Mouse (Mus musculus) spleen, embryonic (tissue): ENCODE measurements around the gene Rab1a.
"Not testable (repeated sequence)": the region's sequence is repeated elsewhere in the genome, so short reads cannot be mapped to it uniquely, and the experiment has no call there.

ENCODE experiments used
- CTCF ChIA-PET: fragments of 350-600 bp; sonication (Branson Sonifier 250); formaldehyde crosslinking; loops from one replicate; lab custom pipeline; 2022; lab: Charles Lee

The Rab1a gene

GRCm38 (mm10) chr11:20216415-20216814 is 15.2 kb downstream of the Rab1a start:
- CTCF ChIA-PET, result interaction anchor here (0.7 kb wide), 2 partner anchors 10 to 36 kb away, joined by 6 to 10 read pairs; no protein-coding TSS in a partner anchor

GRCm38 (mm10) chr11:20217227-20217626 is 16.0 kb downstream of the Rab1a start:
- CTCF ChIA-PET, result interaction anchor here (0.6 kb wide), 2 partner anchors 10 to 62 kb away, joined by 3 to 6 read pairs; no protein-coding TSS in a partner anchor

DNA sequence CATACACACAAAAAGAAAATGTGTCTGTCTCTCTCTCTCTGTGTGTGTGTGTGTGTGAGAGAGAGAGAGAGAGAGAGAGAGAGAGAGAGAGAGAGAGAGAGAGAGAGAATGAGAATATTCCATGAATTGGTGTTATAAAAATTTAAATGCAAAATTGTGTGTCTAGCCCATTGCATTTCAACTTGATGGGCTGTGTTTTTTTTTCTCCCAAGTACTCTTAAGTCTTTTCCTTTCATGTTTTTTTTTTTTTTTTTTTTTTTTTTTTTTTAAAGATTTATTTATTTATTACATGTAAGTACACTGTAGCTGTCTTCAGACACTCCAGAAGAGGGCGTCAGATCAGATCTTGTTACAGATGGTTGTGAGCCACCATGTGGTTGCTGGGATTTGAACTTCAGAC is 20.4 kb downstream of the Rab1a start:
- CTCF ChIA-PET, result not testable (repeated sequence)

DNA sequence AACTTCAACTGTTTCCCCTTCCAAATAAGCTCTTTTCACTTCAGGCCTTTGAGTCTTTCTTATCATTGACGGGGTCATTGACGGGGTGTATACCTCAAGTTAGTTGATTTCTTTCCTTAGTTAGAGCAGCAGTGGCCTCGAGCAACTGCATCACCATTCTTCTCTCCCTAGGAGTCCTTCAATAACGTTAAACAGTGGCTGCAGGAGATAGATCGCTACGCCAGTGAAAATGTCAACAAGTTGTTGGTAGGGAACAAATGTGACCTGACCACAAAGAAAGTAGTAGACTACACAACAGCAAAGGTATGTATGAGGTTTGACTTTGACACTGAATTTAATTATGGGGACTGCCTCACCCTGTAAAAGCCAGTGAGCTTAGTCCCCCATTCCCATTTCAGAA is 23.0 kb downstream of the Rab1a start:
- CTCF ChIA-PET, result no interaction called here

DNA sequence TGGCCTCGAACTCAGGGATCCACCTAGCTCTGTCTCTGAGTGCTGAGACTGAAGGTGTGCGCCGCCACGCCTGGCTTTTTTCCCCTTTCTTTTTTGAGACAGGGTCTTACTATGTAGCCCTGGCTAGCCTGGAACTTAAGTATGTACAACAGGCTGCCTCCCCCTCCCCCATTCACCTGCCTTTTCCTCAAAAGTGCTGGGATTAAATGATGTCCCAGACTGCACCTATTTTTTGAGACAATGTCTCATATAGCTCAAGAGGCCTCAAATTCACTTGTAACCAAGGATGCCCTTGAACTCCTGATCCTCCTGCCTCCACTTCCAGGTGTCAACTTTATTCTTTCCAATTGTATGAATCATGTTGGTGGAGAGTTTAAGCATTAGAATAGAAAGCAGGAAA is 24.7 kb downstream of the Rab1a start:
- CTCF ChIA-PET, result no interaction called here

DNA sequence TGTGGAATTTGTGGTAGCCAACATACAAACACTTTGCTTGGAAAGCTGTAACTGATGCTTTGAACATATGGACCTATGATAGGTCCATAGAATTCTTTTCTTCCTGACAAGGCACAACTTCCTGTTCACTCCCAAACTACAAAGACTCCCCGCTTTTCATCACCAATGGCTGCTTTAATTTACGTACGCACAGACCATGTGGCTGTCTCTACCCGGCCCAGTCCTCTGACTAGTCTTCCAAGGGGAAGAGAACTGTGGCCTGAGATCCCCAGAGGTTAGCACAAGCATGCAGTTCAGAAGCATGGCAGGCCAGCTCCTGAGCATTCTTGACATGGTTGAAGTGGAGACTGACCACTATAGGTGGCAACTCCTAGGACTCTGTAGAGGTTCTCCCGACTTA is 27.4 kb downstream of the Rab1a start:
- CTCF ChIA-PET, result no interaction called here

DNA sequence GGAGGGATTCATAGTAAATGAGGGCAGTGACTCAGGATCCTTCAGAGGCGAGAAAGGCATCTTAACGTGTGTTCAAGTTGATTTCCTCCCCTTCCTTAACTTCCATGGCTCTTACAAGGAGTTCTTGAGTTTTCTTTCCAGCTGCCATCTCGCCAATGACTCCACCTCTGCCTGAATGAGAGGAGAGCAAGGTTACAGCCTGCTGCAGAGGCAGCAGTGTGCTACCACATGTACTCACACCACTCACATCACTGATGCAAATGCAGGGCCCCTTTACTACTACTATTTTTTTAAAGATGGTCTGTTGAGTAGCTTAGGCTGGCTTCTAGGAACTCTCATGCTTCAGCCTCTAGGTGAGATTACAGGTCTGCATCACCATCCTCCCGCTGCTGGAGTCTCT is 28.1 kb downstream of the Rab1a start:
- CTCF ChIA-PET, result no interaction called here

DNA sequence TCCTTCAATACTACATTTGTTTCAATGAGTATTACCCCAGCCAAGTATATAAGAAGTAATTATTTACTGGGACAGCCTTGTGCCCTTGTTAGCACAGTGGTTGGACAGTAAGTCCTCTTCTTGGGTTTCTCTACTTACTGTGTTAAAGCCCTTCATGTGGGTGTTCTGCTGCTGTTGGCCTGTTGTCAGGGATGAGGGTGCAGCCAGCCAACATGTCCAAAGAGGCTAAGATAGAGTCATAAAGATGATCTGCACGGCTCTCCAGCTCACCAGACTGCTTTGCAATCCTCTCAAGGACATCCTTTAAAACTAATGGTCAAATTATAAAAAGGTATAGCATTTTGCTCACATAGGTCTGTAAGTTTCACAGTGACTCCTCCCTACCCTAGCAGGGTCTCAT is 29.1 kb downstream of the Rab1a start:
- CTCF ChIA-PET, result no interaction called here

- CTCF ChIA-PET, result interaction anchor here (0.6 to 1.0 kb wide), 2 partner anchors 11 to 63 kb away, joined by 3 to 4 read pairs; no protein-coding TSS in a partner anchor
Observed at GRCm38 (mm10) chr11:20231128-20231878, 30.1 kb downstream of the Rab1a start.

DNA sequence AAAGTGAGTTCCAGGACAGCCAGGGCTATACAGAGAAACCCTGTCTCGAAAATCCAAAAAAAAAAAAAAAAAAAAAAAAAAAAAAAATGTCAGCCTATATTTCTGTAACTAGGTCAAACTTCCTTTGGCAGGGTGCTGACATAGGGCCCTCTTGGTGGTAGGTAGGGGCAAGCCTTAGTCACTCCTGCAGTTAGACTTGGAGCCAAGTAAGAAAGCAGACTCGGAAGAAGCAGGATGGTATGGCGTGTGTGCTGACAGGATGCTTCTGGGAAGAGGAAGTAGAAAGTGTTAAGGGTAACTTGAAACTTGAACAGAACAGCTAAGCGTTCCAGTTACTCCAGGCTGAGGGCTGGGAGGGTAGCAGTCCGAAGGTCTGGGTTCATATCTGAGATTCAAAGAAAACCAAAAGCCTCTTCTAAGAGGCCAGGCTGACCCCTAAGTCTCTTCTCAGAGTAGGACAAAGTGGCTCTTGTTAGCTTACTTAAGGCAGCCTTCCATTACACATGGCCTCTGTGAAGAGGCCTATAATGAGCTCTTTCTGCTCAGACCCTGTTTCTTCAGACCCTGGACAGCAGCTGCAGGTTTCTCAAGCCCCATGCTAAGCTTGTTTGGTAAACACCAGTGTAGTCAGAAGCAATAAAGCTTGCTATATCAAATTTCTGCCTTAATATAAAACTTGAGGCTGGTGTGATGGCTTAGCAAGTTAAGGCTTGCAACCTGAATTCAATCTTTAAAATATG is 31.0 kb downstream of the Rab1a start:
- CTCF ChIA-PET, result interaction anchor here (1.0 kb wide), 1 partner anchor 12 kb away, joined by 4 read pairs; no protein-coding TSS in a partner anchor

DNA sequence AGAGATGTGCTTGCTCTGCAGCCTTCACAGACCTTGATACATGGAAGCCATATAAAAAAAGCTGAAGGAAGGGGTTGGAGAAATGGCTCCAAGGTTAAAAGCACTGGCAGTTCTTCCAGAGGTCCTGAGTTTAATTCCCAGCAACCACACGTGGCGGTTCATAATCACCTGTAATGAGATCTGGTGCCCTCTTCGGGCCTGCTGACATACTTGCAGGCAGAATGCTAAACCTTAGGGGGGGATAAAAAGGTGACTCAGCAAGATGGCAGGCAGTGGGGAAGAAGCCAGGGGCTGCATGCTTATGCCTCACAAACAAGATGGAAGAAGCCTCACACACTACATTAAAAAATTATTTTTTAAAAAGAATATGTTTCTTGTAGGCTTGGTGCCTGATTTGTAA is 33.0 kb downstream of the Rab1a start:
- CTCF ChIA-PET, result interaction anchor here (0.5 kb wide), 1 partner anchor 408 kb away, joined by 11 read pairs; no protein-coding TSS in a partner anchor

GRCm38 (mm10) chr11:20237018-20237417 is 35.8 kb downstream of the Rab1a start:
- CTCF ChIA-PET, result no interaction called here

DNA sequence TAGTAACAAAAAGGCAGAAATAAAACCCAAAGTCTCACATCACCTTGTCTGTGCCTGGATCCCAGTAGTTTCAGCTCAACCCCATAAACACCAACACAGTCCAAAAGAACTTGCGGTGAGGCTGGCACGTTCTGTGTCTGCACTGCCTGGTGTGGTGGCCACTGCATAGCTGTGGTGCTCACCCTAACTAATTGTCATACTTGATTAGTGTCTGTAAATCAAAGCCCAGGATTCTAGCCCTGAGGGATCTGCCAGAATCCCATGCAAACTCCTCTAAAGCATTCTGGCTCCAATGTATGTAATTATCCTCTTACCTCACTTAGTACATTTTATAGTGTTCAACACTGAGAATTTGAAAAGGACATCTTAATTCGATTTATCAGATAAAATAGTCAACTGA is 36.7 kb downstream of the Rab1a start:
- CTCF ChIA-PET, result no interaction called here

DNA sequence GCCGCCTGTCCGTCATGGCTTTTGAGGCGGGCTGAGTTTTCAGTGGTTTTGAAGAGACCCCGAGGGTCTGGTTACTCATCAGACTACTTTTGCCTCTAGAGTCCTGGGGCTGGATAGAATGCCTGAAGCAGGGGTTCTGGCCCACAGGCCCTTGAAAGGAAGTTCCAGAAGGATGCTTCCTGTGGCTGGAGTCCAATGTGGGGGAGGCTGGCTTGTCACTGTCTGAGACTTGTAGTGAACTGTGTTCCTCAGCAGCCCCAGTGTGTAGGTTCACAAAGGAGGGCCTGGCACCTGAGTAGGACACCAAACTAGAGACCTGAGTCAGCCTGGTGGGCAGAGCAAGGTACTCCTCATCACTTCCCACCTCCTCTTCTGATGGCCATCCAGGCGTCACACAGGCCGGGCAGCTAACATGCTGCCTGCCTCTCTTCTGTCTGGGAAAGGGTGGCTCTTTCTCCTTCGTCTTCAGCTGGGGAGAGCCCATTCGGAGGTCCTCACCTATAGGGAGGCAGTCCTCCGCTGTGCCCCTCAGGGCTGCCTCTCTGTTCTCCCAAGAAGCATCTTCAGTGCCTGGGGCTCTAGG is 38.1 kb downstream of the Rab1a start:
- CTCF ChIA-PET, result no interaction called here

DNA sequence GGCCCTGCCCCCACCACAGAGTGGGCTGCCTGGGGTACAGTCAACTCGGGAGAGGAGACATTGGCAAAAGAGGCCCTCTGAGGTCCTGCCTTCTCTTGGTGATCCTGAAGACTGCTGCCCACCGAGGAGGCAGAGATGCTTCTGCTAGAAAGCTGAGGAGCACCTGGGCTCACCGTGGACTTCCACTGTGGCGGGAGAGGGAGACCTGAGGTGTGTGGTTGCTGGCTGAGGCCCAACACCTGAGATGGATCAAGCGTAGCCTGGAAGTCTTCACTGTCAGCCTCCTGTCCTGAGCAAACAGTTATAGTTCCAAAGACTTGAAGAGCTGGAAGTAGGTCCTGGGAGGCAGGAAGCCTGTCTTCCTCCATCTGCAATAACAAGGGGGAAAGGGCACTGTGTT is 39.1 kb downstream of the Rab1a start:
- CTCF ChIA-PET, result no interaction called here

DNA sequence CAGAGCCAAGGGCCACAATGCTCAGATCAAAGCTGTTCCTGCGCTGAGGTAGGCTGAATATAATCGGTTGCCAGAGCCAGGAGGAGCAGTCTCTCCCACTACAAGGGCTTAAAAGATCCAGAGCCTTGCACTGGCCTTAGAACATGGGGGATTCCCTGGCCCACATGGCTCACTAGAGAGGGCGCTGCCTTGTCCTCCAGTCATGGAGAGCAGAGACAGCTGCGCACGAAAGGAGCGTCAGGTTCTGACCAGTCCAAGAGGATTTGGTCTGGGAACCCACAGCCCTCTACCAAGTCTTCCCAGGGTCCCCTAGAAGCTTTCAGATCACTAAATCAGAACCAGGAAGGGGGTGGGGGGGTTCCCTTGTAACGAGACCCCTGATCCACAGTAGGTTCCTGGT is 40.1 kb downstream of the Rab1a start:
- CTCF ChIA-PET, result no interaction called here

- CTCF ChIA-PET, result no interaction called here
Observed at GRCm38 (mm10) chr11:20242366-20243056, 41.3 kb downstream of the Rab1a start.

DNA sequence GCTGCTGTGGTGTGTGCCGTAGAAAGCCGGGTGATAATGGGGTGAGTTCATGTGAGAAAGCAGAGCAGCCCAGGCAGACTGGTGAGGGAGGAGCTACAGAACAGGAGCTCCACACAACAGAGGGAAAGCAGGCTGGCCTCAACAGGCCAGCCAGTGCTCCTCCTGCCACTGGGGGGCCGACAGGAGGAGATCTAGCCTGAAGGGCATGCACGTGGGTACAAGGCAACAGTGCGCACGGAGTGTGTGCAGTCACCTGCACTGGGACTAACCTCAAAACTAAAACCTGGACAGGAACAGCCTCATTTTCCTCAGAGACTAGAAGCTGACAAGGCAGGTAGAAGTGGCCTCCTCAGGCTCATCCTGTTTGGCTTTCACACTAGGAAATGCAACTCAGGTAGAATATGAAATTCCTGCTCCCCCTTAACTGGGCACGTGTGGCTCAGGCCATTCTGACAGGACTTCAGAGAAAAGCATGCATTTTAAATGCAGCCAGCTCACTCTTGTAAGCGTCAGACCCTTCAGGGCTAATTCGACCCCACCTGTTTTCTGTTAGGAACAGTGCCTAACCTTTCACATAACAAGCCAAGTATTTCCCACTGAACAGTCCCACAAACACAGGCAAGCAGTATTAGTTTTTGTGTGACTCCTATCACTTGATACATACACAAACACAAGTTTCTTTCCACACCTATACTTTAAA is 42.1 kb downstream of the Rab1a start:
- CTCF ChIA-PET, result interaction anchor here (0.6 kb wide), 1 partner anchor 799 kb away, joined by 6 read pairs; no protein-coding TSS in a partner anchor

DNA sequence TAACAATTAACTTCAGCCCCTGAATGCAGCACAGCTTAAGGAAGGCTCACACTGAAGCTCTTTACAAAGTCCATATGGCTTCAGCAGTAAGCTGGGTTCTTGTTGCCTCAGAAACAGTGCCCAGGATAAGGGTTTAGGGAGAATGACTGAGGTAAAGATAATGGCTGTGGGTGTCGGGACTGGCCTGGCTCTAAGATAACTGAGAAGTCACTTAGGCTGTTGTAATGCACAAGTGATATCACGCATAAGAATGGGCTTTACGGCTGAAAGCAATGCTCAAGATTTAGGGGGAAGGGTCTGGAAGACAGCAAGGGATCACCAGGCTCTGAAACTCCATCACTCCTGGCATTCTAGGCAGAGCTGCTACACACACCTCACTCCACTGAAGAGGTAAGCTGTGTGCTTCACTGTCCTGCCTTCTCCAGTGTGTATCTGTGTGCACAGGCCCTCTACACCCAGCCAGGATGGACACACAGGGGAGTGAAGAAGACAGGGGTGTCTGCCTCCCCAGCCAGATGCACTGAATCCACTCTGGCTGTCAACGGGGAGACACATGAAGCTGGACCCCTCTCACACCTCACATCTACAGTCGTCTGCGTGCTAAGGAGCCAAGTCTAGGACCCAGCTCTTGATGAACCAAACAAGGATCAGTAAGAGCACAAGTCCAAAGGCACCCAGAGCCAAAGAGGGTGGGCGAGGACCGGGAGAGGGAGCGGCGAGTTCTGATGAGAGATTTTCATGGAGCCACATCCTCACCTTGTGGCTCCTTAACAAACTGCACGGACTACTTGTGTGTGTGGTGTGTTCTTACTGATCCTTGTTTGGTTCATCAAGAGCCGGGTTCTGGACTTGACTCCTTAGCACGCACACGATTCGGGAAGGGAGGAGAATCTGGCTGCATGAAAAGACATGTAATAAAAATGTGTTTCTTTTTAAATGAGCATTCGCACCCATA is 43.4 kb downstream of the Rab1a start:
- CTCF ChIA-PET, result interaction anchor here (0.6 kb wide), 2 partner anchors 53 to 798 kb away, joined by 3 to 6 read pairs; no protein-coding TSS in a partner anchor

- CTCF ChIA-PET, result no interaction called here
Observed at GRCm38 (mm10) chr11:20245316-20245715, 44.1 kb downstream of the Rab1a start.
